Mouse (Mus musculus) adrenal gland, adult 8-10 months (tissue): Measurements from ENCODE around the gene Speer2. TPM values are rescaled to one million over a fixed set of nuclear protein-coding genes. Genes with fewer than 3 reads are reported as not detected.

Source experiments
- DNase-seq: peaks from one replicate; pipeline ENCODE4 v3.0.0; 2022
- total RNA-seq, 4 experiments: library from RNA; stranded (reverse); gene quantifications; 2 replicates each; pipeline ENCODE4 v1.2.4; 2022

Speer2 gene
- total RNA-seq, result not detected

GRCm38 (mm10) chr16:69863644-69864043 lies at the start of gene Speer2:
TSS of gene Speer2 (minus strand) at chr16:69863744.
- DNase-seq, result no peak

GRCm38 (mm10) chr16:69904303-69904702 lies 40.8 kb upstream of the Speer2 start:
- no peak for DNase-seq

- DNase-seq, result no peak
These were observed 17.2 kb upstream of the Speer2 start for GRCm38 (mm10) chr16:69880712-69881111.

GRCm38 (mm10) chr16:69836628-69837027 lies 26.9 kb downstream of the Speer2 start:
- DNase-seq, result no peak

GRCm38 (mm10) chr16:69813652-69814051 lies 49.9 kb downstream of the Speer2 start:
- DNase-seq, result no peak
